Mouse (Mus musculus): ENCODE measurements around the gene Dner.

- TF ChIP-seq CTCF (IDR thresholded peaks at IDR 0.05 in 2 of 3, conservative IDR thresholded peaks at IDR 0.05 in 1 of 3; ENCODE audit: control insufficient read depth in 1 of 3, insufficient read depth in 1 of 3, low read depth in 2 of 3, low read length in 3 of 3, poor library complexity in 1 of 3, severe bottlenecking in 1 of 3) (no peak), MAFK (IDR thresholded peaks at IDR 0.05; ENCODE audit: borderline replicate concordance, low read depth, low read length) (no peak), ZC3H11A (IDR thresholded peaks at IDR 0.05; ENCODE audit: low read depth, low read length) (no peak)
These were observed 333.8 kb downstream of the Dner start for GRCm38 (mm10) chr1:84362209-84362608.

Data from MEL (cell line).